Mouse (Mus musculus): Measurements from ENCODE around the gene Arhgap18. TPM values are rescaled to one million over a fixed set of nuclear protein-coding genes. Genes with fewer than 3 reads are reported as not detected.

The Arhgap18 gene
- polyA plus RNA-seq, 2 experiments = 3.5 to 6.8 TPM

GRCm38 (mm10) chr10:26804351-26804983, 51.2 kb downstream of the Arhgap18 start:
- WGBS (ENCODE audit: insufficient replicate concordance) = 51% methylated on average over 5 of the region's 5 CpGs

DNA sequence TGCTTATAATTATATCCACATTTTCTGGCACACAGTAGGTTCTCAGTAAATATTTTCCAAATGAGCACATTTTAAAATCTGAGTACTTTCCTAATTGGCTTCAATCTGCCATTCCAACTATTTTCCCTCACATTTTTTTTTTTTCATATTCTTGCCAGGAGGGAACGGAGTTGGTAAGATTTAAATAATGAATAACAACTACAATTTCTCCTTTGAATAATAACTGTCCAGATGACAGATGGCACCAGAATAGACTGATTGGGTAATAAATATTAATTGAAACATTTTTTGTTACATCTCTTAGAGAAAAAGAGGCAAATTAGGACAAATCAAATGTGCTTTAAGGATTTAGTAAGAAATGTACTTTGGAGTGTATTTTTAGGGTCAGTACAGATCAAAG, 51.8 kb downstream of the Arhgap18 start:
- no peaks in the 10 kb centered on the region for H3K9me3 ChIP-seq (ENCODE audit: control insufficient read depth, low read length)
- H3K4me1 ChIP-seq (replicated peaks; ENCODE audit: control insufficient read depth in 2 of 2, insufficient read depth in 2 of 2, low read length in 1 of 2) = peaks cover 0 to under 1% of the 10 kb centered on the region in 2 experiments; a peak in 1 of 4 replicates
- no peak overlapping the region for H3K27ac ChIP-seq
- no peak for DNase-seq (ENCODE audit: low read depth in 3 of 3, low spot score in 3 of 3)
- H3K27me3 ChIP-seq (ENCODE audit: control insufficient read depth, insufficient read depth, low read length) = no peaks in the 10 kb centered on the region
- H3K36me3 ChIP-seq (replicated peaks; ENCODE audit: control insufficient read depth, insufficient read depth, low read depth) = no peaks in the 10 kb centered on the region
- TF ChIP-seq EP300 (IDR thresholded peaks at IDR 0.05; ENCODE audit: low read depth) = no peak
- no peak for TF ChIP-seq CTCF (IDR thresholded peaks at IDR 0.05; ENCODE audit: low read depth)
- 58% methylated on average over 1 of the region's 1 CpGs for WGBS (ENCODE audit: insufficient replicate concordance)
- ATAC-seq (ENCODE audit: insufficient read depth) = no peak
- H3K4me3 ChIP-seq (ENCODE audit: insufficient read depth in 1 of 2, low read depth in 2 of 2, low read length in 2 of 2) = no peak overlapping the region
- H3K9ac ChIP-seq (replicated peaks) = no peak overlapping the region
- H3K4me2 ChIP-seq (ENCODE audit: low read depth) = no peak overlapping the region

More at GRCm38 (mm10) chr10:26804351-26804983, 51.2 kb downstream of the Arhgap18 start:
- TF ChIP-seq EP300 (IDR thresholded peaks at IDR 0.05; ENCODE audit: low read depth) (no peak), CTCF (IDR thresholded peaks at IDR 0.05; ENCODE audit: low read depth) (no peak)
- H3K9ac ChIP-seq (replicated peaks) = no peak overlapping the region
- no peak for ATAC-seq (ENCODE audit: insufficient read depth)
- peaks cover 0 to 6% of the 10 kb centered on the region in 2 experiments; a peak in 3 of 4 replicates for H3K4me1 ChIP-seq (replicated peaks; ENCODE audit: control insufficient read depth in 2 of 2, insufficient read depth in 2 of 2, low read length in 1 of 2)
- H3K27ac ChIP-seq = no peak overlapping the region
- H3K36me3 ChIP-seq (replicated peaks; ENCODE audit: control insufficient read depth, insufficient read depth, low read depth) = no peaks in the 10 kb centered on the region
- no peaks in the 10 kb centered on the region for H3K9me3 ChIP-seq (ENCODE audit: control insufficient read depth, low read length)
- DNase-seq (ENCODE audit: low read depth in 3 of 3, low spot score in 3 of 3) = no peak
- no peak overlapping the region for H3K4me3 ChIP-seq (ENCODE audit: insufficient read depth in 1 of 2, low read depth in 2 of 2, low read length in 2 of 2)
- H3K4me2 ChIP-seq (ENCODE audit: low read depth) = no peak overlapping the region
- no peaks in the 10 kb centered on the region for H3K27me3 ChIP-seq (ENCODE audit: control insufficient read depth, insufficient read depth, low read length)

GRCm38 (mm10) chr10:26806092-26806491, 52.9 kb downstream of the Arhgap18 start:
- H3K4me2 ChIP-seq (ENCODE audit: low read depth) = no peak overlapping the region
- H3K9ac ChIP-seq (replicated peaks) = no peak overlapping the region
- DNase-seq (ENCODE audit: low read depth in 3 of 3, low spot score in 3 of 3) = no peak
- no peak overlapping the region for H3K4me3 ChIP-seq (ENCODE audit: insufficient read depth in 1 of 2, low read depth in 2 of 2, low read length in 2 of 2)
- no peaks in the 10 kb centered on the region for H3K9me3 ChIP-seq (ENCODE audit: control insufficient read depth, low read length)
- H3K27ac ChIP-seq = no peak overlapping the region
- TF ChIP-seq EP300 (IDR thresholded peaks at IDR 0.05; ENCODE audit: low read depth) (no peak), CTCF (IDR thresholded peaks at IDR 0.05; ENCODE audit: low read depth) (no peak)
- 70% methylated on average over 3 of the region's 3 CpGs for WGBS (ENCODE audit: insufficient replicate concordance)
- H3K4me1 ChIP-seq (replicated peaks; ENCODE audit: control insufficient read depth in 2 of 2, insufficient read depth in 2 of 2, low read length in 1 of 2) = no peaks in the 10 kb centered on the region
- ATAC-seq (ENCODE audit: insufficient read depth) = no peak
- no peaks in the 10 kb centered on the region for H3K36me3 ChIP-seq (replicated peaks; ENCODE audit: control insufficient read depth, insufficient read depth, low read depth)
- H3K27me3 ChIP-seq (ENCODE audit: control insufficient read depth, insufficient read depth, low read length) = no peaks in the 10 kb centered on the region

GRCm38 (mm10) chr10:26810059-26810458, 56.8 kb downstream of the Arhgap18 start:
- TF ChIP-seq EP300 (IDR thresholded peaks at IDR 0.05; ENCODE audit: low read depth) = no peak
- TF ChIP-seq CTCF (IDR thresholded peaks at IDR 0.05; ENCODE audit: low read depth) = no peak
- H3K27ac ChIP-seq = no peak overlapping the region
- H3K4me3 ChIP-seq (ENCODE audit: insufficient read depth in 1 of 2, low read depth in 2 of 2, low read length in 2 of 2) = no peak overlapping the region
- H3K9me3 ChIP-seq (ENCODE audit: control insufficient read depth, low read length) = no peaks in the 10 kb centered on the region
- no peaks in the 10 kb centered on the region for H3K27me3 ChIP-seq (ENCODE audit: control insufficient read depth, insufficient read depth, low read length)
- no peak overlapping the region for H3K4me2 ChIP-seq (ENCODE audit: low read depth)
- WGBS (ENCODE audit: insufficient replicate concordance) = 76% methylated on average over 7 of the region's 7 CpGs
- H3K9ac ChIP-seq (replicated peaks) = no peak overlapping the region
- peaks cover 0 to 2% of the 10 kb centered on the region in 2 experiments; a peak in 2 of 4 replicates for H3K4me1 ChIP-seq (replicated peaks; ENCODE audit: control insufficient read depth in 2 of 2, insufficient read depth in 2 of 2, low read length in 1 of 2)
- DNase-seq (ENCODE audit: low read depth in 3 of 3, low spot score in 3 of 3) (no peak), ATAC-seq (ENCODE audit: insufficient read depth) (no peak)
- no peaks in the 10 kb centered on the region for H3K36me3 ChIP-seq (replicated peaks; ENCODE audit: control insufficient read depth, insufficient read depth, low read depth)

GRCm38 (mm10) chr10:26810810-26811209, 57.6 kb downstream of the Arhgap18 start:
- ATAC-seq (ENCODE audit: insufficient read depth) = no peak
- Histone ChIP-seq H3K27ac (no peak overlapping the region), H3K4me1 (replicated peaks; ENCODE audit: control insufficient read depth in 2 of 2, insufficient read depth in 2 of 2, low read length in 1 of 2) (peaks cover 0 to 2% of the 10 kb centered on the region in 2 experiments; a peak in 2 of 4 replicates), H3K9ac (replicated peaks) (no peak overlapping the region), H3K4me3 (ENCODE audit: insufficient read depth in 1 of 2, low read depth in 2 of 2, low read length in 2 of 2) (no peak overlapping the region), H3K9me3 (ENCODE audit: control insufficient read depth, low read length) (no peaks in the 10 kb centered on the region), H3K27me3 (ENCODE audit: control insufficient read depth, insufficient read depth, low read length) (no peaks in the 10 kb centered on the region), H3K4me2 (ENCODE audit: low read depth) (no peak overlapping the region), H3K36me3 (replicated peaks; ENCODE audit: control insufficient read depth, insufficient read depth, low read depth) (no peaks in the 10 kb centered on the region)
- TF ChIP-seq CTCF (IDR thresholded peaks at IDR 0.05; ENCODE audit: low read depth) = no peak
- TF ChIP-seq EP300 (IDR thresholded peaks at IDR 0.05; ENCODE audit: low read depth) = no peak
- DNase-seq (ENCODE audit: low read depth in 3 of 3, low spot score in 3 of 3) = no peak
- 44% methylated on average over 5 of the region's 5 CpGs for WGBS (ENCODE audit: insufficient replicate concordance)
